Mouse (Mus musculus) heart, embryonic 13.5 days (tissue): ENCODE data around the gene Zfp90. TPM values are rescaled to one million over a fixed set of nuclear protein-coding genes. Genes with fewer than 3 reads are reported as not detected.
A peak's percentile ranks its signal among the peaks of the same experiment; 100 is the strongest.
"Not testable (repeated sequence)": the region's sequence is repeated elsewhere in the genome, so short reads cannot be mapped to it uniquely, and the experiment has no call there.

ENCODE experiments used
- ATAC-seq: fragments of 200-750 bp; cut with Nextera tagmentation; 2 replicates; pipeline ENCODE4 v1.8.0; 2017; ENCODE audit warnings: moderate TSS enrichment; ENCODE audit not compliant: insufficient number of reproducible peaks, low FRiP score, low TSS enrichment; ENCODE audit errors: extremely low read depth
- H3K27ac ChIP-seq: fragments of 300-500 bp; sonication (generic); replicated peaks from 2 replicates; pipeline ENCODE4 v1.5.1; 2015; ENCODE audit warnings: moderate library complexity, mild to moderate bottlenecking, inconsistent platforms
- H3K27me3 ChIP-seq: fragments of 300-500 bp; sonication (generic); replicated peaks from 2 replicates; pipeline ENCODE4 v1.6.1; 2015; ENCODE audit warnings: mild to moderate bottlenecking, inconsistent platforms
- H3K36me3 ChIP-seq: fragments of 300-500 bp; sonication (generic); 2 replicates; pipeline ENCODE4 v1.6.1; 2015; ENCODE audit warnings: mild to moderate bottlenecking, inconsistent platforms
- H3K4me1 ChIP-seq: fragments of 300-500 bp; sonication (generic); 2 replicates; pipeline ENCODE4 v1.6.1; 2015; ENCODE audit warnings: inconsistent platforms
- H3K4me2 ChIP-seq: fragments of 300-500 bp; sonication (generic); 2 replicates; pipeline ENCODE4 v1.6.1; 2015; ENCODE audit warnings: inconsistent platforms, mild to moderate bottlenecking, moderate library complexity
- H3K4me3 ChIP-seq: fragments of 300-500 bp; sonication (generic); 2 replicates; pipeline ENCODE4 v1.5.1; 2015; ENCODE audit warnings: moderate library complexity, mild to moderate bottlenecking, inconsistent platforms
- H3K9ac ChIP-seq: fragments of 300-500 bp; sonication (generic); 2 replicates; pipeline ENCODE4 v1.6.1; 2015; ENCODE audit warnings: inconsistent platforms, mild to moderate bottlenecking, moderate library complexity
- H3K9me3 ChIP-seq: fragments of 300-500 bp; sonication (generic); 2 replicates; pipeline ENCODE4 v1.6.1; 2016; ENCODE audit warnings: inconsistent platforms
- WGBS: fragments of 180-500 bp; shearing (Covaris S2); methylation state at CpG from one replicate; pipeline ENCODE4 v1.1.7; 2015; ENCODE audit warnings: mixed read lengths; 5-methylcytosine and 5-hydroxymethylcytosine counted together
- polyA plus RNA-seq: library from polyadenylated mRNA; unstranded; fragments of >200 nt; fragmentation: Nextera tagmentation; extraction: Ambion mirVana; gene quantifications from 2 replicates; pipeline ENCODE4 v1.2.1, GENCODE M21; 2015

The Zfp90 gene
- polyA plus RNA-seq, 1 experiment from 2014 or later, result 15.3 TPM

DNA sequence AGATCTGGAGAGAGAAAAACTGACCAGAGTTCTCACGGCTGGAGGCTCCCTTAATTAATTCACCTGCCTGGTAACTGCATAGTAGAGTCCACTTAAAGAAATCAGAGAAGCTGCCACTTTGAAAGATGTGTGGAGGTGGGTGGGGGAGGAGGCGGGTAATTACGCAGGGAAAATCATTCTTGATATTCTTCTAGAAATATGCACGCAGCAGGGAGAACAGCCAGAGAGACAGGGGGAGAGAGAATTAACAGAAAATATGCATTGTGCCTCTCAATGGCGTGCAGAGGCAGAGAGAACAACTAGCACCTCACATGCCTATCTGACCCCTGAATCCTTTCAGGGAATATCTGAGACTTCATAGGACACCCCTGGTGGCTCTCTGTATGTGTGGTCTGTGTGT is 14.9 kb upstream of the Zfp90 start:
- no peak for ATAC-seq
- Histone ChIP-seq H3K27ac (peak overlapping the region; percentile 80), H3K9me3 (no peaks in the 10 kb centered on the region), H3K4me1 (peaks cover 33% of the 10 kb centered on the region), H3K9ac (peak overlapping the region; percentile 50; the same call in 1 of the 2 replicates), H3K36me3 (no peaks in the 10 kb centered on the region), H3K4me3 (no peak overlapping the region), H3K4me2 (peak overlapping the region; percentile 31), H3K27me3 (0 out of 2 replicates have a peak, but pooled peaks cover 4% of the 10 kb centered on the region)
- WGBS, result 44% methylated on average over 5 of the region's 5 CpGs

DNA sequence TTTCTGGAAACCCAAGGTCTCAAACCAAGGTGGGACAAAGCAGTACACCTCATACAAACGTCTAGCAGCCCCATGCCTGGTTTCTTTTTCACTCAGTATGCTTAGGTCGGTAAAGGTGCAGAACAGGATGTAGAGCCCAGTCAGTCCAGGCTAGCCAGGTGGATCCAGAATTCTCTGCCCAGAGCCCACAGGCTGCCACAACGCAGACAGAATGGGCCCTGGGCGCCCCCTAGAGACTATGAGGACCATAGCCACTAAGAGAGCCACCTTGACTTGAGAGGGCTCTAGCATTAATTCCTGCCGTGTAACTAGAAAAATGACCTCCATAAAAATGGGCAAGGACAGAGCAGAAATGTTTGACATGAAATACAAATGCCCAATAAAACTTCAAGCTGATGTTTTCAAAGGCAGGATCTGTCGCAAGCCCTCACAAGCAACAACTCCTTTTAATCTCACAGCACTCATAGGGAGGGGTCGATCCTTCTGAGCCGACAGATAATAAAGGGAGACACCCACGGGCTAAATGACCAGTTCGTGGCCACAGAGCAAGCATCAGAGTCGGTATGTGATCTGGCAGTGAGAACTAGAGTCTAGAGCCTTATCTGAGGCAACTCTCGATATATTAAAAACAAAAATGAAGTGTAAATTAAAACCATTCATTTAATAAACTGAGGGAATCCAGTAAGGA is 11.7 kb upstream of the Zfp90 start:
- H3K4me2 ChIP-seq, result no peak overlapping the region
- H3K9me3 ChIP-seq, result no peaks in the 10 kb centered on the region
- no peak overlapping the region for H3K9ac ChIP-seq
- peaks cover 49% of the 10 kb centered on the region for H3K4me1 ChIP-seq
- WGBS, result 23% methylated on average over 12 of the region's 12 CpGs
- H3K4me3 ChIP-seq, result no peak overlapping the region
- H3K27me3 ChIP-seq, result 0 out of 2 replicates have a peak, but pooled peaks cover 4% of the 10 kb centered on the region
- no peak overlapping the region for H3K27ac ChIP-seq
- no peak for ATAC-seq
- no peaks in the 10 kb centered on the region for H3K36me3 ChIP-seq

DNA sequence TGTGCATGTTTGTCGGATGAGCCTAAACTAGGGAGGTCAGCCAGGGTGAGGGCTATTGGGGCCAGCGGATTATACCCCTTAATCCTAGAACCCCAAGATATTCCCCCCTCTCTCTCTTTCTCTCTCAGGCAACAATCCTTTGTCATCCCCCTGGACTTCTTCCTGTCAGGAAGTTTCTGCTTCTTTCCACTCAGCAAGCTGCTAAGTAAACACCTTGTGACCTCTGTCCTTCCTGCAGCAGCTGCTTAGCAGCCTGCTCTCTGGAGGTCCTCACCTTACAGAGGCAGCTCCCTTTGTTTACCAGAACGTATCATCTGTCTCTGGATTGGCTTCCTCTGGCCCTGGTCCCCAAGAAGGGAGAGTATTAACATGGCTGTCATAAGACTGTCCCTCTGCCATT is 10.3 kb upstream of the Zfp90 start:
- 0 out of 2 replicates have a peak, but pooled peaks cover 4% of the 10 kb centered on the region for H3K27me3 ChIP-seq
- ATAC-seq, result 0 out of 2 replicates have a peak, but pooled peaks have one; percentile 39
- WGBS, result 38% methylated on average over 3 of the region's 3 CpGs
- peaks cover 47% of the 10 kb centered on the region for H3K4me1 ChIP-seq
- no peak overlapping the region for H3K4me3 ChIP-seq
- H3K9me3 ChIP-seq, result no peaks in the 10 kb centered on the region
- no peak overlapping the region for H3K4me2 ChIP-seq
- H3K27ac ChIP-seq, result peak overlapping the region; percentile 51; the same call in 1 of the 2 replicates
- H3K36me3 ChIP-seq, result no peaks in the 10 kb centered on the region
- H3K9ac ChIP-seq, result no peak overlapping the region

DNA sequence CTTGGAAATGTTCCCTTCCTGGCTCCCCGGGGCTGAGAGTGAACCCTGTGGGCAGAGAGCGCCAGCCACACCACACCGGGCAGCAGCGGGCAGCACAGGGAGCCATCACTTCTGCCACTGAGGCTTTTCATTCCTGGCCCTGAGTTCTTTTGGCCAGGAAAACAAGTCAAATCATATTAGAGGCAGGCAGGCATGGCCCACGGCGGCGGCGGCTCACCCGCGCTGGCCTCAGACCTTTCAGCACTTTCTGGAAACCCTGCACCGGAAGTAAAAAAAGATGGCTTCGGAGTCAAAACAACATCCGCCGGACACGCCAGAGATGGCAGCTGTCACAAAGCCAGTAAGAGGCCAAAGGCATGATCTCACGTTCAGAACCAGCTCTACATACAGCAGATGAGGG is 9.3 kb upstream of the Zfp90 start:
- no peak for ATAC-seq
- Histone ChIP-seq H3K4me1 (peaks cover 41% of the 10 kb centered on the region), H3K27me3 (0 out of 2 replicates have a peak, but pooled peaks cover 4% of the 10 kb centered on the region), H3K4me3 (no peak overlapping the region), H3K27ac (peak overlapping the region; percentile 51), H3K9ac (no peak overlapping the region), H3K36me3 (no peaks in the 10 kb centered on the region), H3K9me3 (no peaks in the 10 kb centered on the region), H3K4me2 (0 out of 2 replicates have a peak overlapping the region, but pooled peaks have one; percentile 1)
- WGBS, result 55% methylated on average over 16 of the region's 16 CpGs

DNA sequence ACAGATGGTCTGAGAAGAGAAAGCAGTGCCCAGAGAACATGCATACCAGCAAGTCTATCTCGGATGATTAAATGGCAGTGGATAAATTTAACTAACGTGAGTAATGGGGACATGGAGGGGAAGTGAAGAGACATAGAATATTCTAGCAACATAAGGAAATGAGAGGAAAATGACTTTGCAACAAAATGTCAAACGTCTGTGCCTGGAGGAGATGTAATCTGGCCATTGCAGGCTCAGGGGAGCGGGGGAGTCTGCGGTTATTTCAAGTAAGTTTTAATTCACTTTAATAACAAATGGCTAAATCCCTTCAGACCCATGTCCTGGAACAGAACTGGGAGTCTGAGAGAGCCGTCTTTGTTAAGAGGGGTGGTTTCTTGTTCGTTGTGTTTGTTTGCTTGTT is 5.1 kb upstream of the Zfp90 start:
- 49% methylated on average over 7 of the region's 7 CpGs for WGBS
- Histone ChIP-seq H3K27ac (no peak overlapping the region), H3K9me3 (no peaks in the 10 kb centered on the region), H3K4me2 (no peak overlapping the region), H3K4me3 (no peak overlapping the region), H3K36me3 (no peaks in the 10 kb centered on the region), H3K9ac (no peak overlapping the region), H3K27me3 (no peaks in the 10 kb centered on the region), H3K4me1 (peaks cover 24% of the 10 kb centered on the region)
- no peak for ATAC-seq

DNA sequence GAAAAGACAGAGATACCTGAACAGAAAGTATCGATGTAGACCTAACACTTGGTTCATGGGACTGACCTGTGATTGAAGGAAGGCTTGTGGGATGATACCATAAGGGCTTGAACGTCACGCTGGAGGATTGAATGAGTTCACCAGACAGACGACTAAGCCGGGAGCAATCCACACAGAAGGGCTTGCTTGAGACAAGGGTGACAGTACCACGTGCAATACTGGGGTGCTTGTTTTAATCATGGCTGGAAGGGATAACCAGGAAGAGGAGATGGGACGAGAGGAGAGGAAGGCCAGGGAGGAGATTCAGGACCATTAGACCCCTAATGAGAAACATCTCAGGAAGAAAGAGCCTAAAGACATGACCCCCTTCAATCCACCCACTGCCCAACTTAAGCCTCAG is 4.6 kb upstream of the Zfp90 start:
- 64% methylated on average over 7 of the region's 7 CpGs for WGBS
- Histone ChIP-seq H3K4me3 (no peak overlapping the region), H3K36me3 (no peaks in the 10 kb centered on the region), H3K4me2 (no peak overlapping the region), H3K9ac (no peak overlapping the region), H3K27me3 (no peaks in the 10 kb centered on the region), H3K9me3 (no peaks in the 10 kb centered on the region), H3K4me1 (peaks cover 20% of the 10 kb centered on the region), H3K27ac (no peak overlapping the region)
- ATAC-seq, result no peak

DNA sequence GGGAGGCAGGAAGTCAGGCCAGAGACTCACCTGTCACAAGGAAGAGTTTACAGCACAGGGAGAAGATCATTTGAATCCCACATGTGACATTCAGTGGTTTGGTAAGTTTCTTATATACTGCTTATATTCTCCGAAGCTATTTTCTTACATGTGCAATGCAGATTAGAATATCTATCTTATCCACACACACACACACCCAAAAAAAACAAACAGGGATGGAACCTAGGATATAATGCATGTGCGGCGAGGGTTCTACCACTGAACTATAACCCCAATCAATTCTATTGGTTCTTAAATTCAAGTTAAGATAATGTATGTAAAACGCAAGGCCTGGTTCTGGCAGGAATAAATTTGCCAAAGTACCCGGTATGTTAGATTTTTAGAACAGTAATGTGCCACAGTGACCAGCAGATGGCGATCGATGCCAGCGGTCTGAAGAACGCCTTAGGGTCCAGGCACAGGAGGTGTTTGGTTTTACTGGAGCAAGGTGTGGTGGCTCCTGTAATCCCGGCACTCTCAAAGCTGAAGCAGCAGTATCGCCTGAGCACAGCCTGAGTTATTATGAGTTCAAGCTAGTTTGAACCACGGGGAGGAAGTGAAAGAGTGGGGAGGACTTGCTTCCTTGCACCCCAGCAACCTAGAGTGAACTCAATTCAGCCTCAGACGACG is 3.2 kb upstream of the Zfp90 start:
- Histone ChIP-seq H3K27me3 (no peaks in the 10 kb centered on the region), H3K4me2 (no peak overlapping the region), H3K36me3 (no peaks in the 10 kb centered on the region), H3K4me3 (no peak overlapping the region), H3K27ac (no peak overlapping the region), H3K4me1 (peaks cover 19% of the 10 kb centered on the region), H3K9me3 (no peaks in the 10 kb centered on the region), H3K9ac (no peak overlapping the region)
- no peak for ATAC-seq
- WGBS, result 16% methylated on average over 14 of the region's 14 CpGs

DNA sequence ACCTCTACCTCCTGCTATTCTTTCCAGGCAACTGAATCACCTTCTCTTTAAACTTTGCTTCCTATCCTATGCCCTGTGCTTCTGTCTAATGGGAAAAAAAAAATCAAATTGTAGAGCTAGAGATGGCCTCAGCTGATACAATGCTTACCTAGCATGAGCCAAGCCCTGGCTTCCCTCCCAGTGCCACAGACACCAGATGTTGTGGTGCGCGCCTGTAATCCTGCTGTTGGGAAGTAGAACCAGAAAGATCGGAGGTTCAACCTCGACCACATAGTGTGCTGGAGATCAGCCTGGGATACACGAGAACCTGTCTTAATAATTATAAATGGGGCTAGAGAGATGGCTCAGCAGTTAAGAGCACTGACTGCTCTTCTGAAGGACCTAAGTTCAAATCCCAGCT is 2.6 kb downstream of the Zfp90 start:
- H3K27me3 ChIP-seq, result no peaks in the 10 kb centered on the region
- peaks cover 24% of the 10 kb centered on the region for H3K9me3 ChIP-seq
- 94% methylated on average over 5 of the region's 5 CpGs for WGBS
- no peak overlapping the region for H3K9ac ChIP-seq
- H3K4me3 ChIP-seq, result no peak overlapping the region
- H3K4me2 ChIP-seq, result no peak overlapping the region
- H3K27ac ChIP-seq, result no peak overlapping the region
- H3K4me1 ChIP-seq, result peaks cover 12% of the 10 kb centered on the region
- no peak for ATAC-seq
- H3K36me3 ChIP-seq, result peaks cover 56% of the 10 kb centered on the region

DNA sequence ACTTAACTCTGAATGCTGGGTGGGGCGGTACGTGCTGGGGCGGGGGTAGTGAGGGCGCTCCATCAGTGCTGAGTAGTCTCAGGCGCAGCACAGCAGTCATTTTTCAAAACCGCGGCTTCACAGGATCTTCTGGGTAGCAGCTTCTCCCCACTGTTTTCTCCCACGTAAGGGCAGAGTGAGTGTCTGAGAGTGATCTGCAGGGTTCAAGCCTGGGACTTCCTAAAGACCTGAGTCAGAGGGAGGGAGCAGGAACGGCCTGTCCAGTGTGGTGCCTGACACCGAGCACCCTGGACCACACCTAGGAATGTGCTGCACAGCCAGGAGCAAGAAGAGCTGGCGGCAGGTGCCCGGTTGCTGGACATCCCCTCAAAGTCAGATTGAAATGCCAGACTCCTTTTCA is 16.0 kb downstream of the Zfp90 start:
- Histone ChIP-seq H3K27me3 (peaks cover 25% of the 10 kb centered on the region), H3K27ac (no peak overlapping the region), H3K4me1 (0 out of 2 replicates have a peak, but pooled peaks cover 5% of the 10 kb centered on the region), H3K9me3 (peaks cover 23% of the 10 kb centered on the region), H3K36me3 (peaks cover 27% of the 10 kb centered on the region), H3K9ac (no peak overlapping the region), H3K4me3 (no peak overlapping the region), H3K4me2 (peak overlapping the region; percentile 11; the same call in 1 of the 2 replicates)
- ATAC-seq, result no peak
- WGBS, result 24% methylated on average over 12 of the region's 12 CpGs

DNA sequence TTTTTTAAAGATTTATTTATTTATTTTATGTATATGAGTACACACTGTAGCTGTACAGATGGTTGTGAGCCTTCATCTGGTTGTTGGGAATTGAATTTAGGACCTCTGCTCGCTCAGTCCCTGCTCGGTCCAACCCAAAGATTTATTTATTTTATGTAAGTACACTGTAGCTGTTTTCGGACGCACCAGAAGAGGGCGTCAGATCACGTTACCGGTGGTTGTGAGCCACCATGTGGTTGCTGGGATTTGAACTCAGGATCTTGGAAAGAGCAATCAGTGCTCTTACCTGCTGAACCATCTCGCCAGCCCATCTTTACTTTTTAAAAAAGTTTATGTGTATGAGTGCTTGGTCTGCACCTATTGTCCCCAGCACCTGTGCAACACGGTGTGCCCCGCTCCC is 16.8 kb downstream of the Zfp90 start:
- not testable (repeated sequence) for H3K9ac ChIP-seq, H3K4me3 ChIP-seq, H3K4me2 ChIP-seq, ATAC-seq, H3K4me1 ChIP-seq, H3K27ac ChIP-seq
- Histone ChIP-seq H3K36me3 (peaks cover 18% of the 10 kb centered on the region), H3K27me3 (peaks cover 25% of the 10 kb centered on the region), H3K9me3 (peaks cover 14% of the 10 kb centered on the region)
- 54% methylated on average over 10 of the region's 10 CpGs for WGBS

DNA sequence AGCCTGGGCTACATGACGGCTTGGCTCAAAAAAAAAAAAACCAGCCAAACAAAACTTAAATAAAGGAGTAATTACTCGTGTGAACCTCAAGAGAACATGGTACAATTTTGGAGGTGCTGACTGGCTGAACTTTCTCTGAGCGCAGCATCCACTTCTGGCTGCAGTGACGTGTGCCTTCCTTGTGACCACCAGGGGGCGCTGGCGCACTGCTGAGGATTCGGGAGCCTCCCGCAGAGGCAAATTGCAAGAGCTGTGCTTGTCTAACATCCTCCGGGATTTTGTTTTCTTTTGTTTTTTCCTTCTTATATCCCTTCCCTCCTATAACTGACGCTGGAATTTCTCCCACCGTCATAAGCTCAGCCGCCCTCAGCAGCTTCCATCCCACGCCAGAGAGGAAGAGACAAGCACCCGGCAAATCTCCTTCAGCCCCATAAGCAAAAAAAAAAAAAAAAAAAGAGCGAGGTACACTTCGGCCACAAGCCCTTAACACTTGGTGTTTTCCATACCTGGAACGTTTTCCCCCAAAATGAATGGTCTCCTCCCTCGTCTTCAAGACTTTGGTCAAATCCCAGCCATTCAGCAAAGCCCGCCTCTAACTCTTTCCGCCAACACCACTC is 17.9 kb downstream of the Zfp90 start:
- H3K9ac ChIP-seq, result peak overlapping the region; percentile 77
- peak overlapping the region; percentile 53 for H3K4me3 ChIP-seq
- peaks cover 25% of the 10 kb centered on the region for H3K27me3 ChIP-seq
- WGBS, result 7% methylated on average over 20 of the region's 20 CpGs
- peak overlapping the region; percentile 69 for H3K4me2 ChIP-seq
- H3K9me3 ChIP-seq, result peaks cover 3% of the 10 kb centered on the region; the same call in 1 of the 2 replicates
- no peak overlapping the region for H3K27ac ChIP-seq
- ATAC-seq, result no peak; the same call in 1 of the 2 replicates
- H3K4me1 ChIP-seq, result 0 out of 2 replicates have a peak, but pooled peaks cover 5% of the 10 kb centered on the region
- H3K36me3 ChIP-seq, result peaks cover 7% of the 10 kb centered on the region
